In genomic region chr19:55100227-55101140, GRCm38 (mm10) we compare ENCODE assay signal across 7 mouse cellular contexts. TPM values are rescaled to one million over a fixed set of nuclear protein-coding genes. Genes with fewer than 3 reads are reported as not detected.
DNase-seq lines count a peak whose midpoint lies in the region; ATAC-seq and TF ChIP-seq lines count a peak whose summit lies in the region.

No protein-coding gene starts in this region.

- TF ChIP-seq POLR2A in CH12.LX (IDR thresholded peaks at IDR 0.05; ENCODE audit: low read depth, low read length): no peak

- DNase-seq in 416B (ENCODE audit: low read depth): peak; percentile 11
- DNase-seq in CH12.LX (ENCODE audit: extremely low read depth): no peak
- DNase-seq in forebrain, postnatal 0 days: no peak
- DNase-seq in spleen, postnatal 10 days (ENCODE audit: low spot score in 2 of 2): no peak
- DNase-seq in gastrocnemius, postnatal 25 days: no peak
- no peak for DNase-seq in embryo, embryonic 11 days

- dilution Hi-C loops in CH12.LX (cut with MboI; ENCODE audit: extremely low pct_ligation_motif_present, extremely low pct_unique_long_range_greater_than_20kb, low sequenced_read_pairs): no loop called here

- 80% methylated on average over 2 of the region's 2 CpGs for WGBS in forebrain, postnatal 0 days
- WGBS in liver, embryonic 16.5 days (ENCODE audit: insufficient replicate concordance): 52% methylated on average over 2 of the region's 2 CpGs

- peak overlapping the region; percentile 73 for H3K4me2 ChIP-seq in CH12.LX (ENCODE audit: insufficient read depth, low read depth, poor library complexity, severe bottlenecking)
- H3K4me2 ChIP-seq in forebrain, postnatal 0 days (ENCODE audit: low read depth): peak overlapping the region; percentile 92
- peak overlapping the region; percentile 84 for H3K4me2 ChIP-seq in liver, embryonic 16.5 days (ENCODE audit: low read depth, low read length)

- ATAC-seq in forebrain, postnatal 0 days: no peak
- no peak for ATAC-seq in liver, embryonic 16.5 days (ENCODE audit: low read depth)

- no peaks in the 10 kb centered on the region for H3K79me2 ChIP-seq in CH12.LX (replicated peaks; ENCODE audit: control insufficient read depth, extremely low read depth, insufficient read depth, poor library complexity, severe bottlenecking)

- TF ChIP-seq CTCF in CH12.LX (conservative IDR thresholded peaks at IDR 0.05 in 1 of 2, IDR thresholded peaks at IDR 0.05 in 1 of 2; ENCODE audit: low read depth in 2 of 2, low read length in 2 of 2): no peak
- TF ChIP-seq CTCF in forebrain, postnatal 0 days (IDR thresholded peaks at IDR 0.05; ENCODE audit: low read depth): no peak

- H3K9ac ChIP-seq in CH12.LX (ENCODE audit: insufficient read depth, low read depth): peak overlapping the region; percentile 58
- peak overlapping the region; percentile 74 for H3K9ac ChIP-seq in forebrain, postnatal 0 days
- peak overlapping the region; percentile 69; the same call in 1 of the 2 replicates for H3K9ac ChIP-seq in liver, embryonic 16.5 days (ENCODE audit: low read depth, low read length)

- no peaks in the 10 kb centered on the region for H3K9me3 ChIP-seq in CH12.LX (replicated peaks; ENCODE audit: low read length)
- no peaks in the 10 kb centered on the region for H3K9me3 ChIP-seq in forebrain, postnatal 0 days (ENCODE audit: low read length)
- H3K9me3 ChIP-seq in liver, embryonic 16.5 days (replicated peaks; ENCODE audit: control insufficient read depth, low read length): no peaks in the 10 kb centered on the region

- H3K36me3 ChIP-seq in CH12.LX (replicated peaks in 1 of 2; ENCODE audit: control insufficient read depth in 1 of 2, insufficient read depth in 1 of 2, low read length in 1 of 2): peaks cover 2 to 13% of the 10 kb centered on the region in 2 experiments
- peaks cover 6% of the 10 kb centered on the region for H3K36me3 ChIP-seq in forebrain, postnatal 0 days (ENCODE audit: insufficient read depth)
- no peaks in the 10 kb centered on the region; the same call in 1 of the 2 replicates for H3K36me3 ChIP-seq in liver, embryonic 16.5 days (ENCODE audit: control insufficient read depth, insufficient read depth)

- H3K27ac ChIP-seq in CH12.LX (ENCODE audit: insufficient read depth, low read depth): no peak overlapping the region
- peak overlapping the region; percentile 87; the same call in 1 of the 2 replicates for H3K27ac ChIP-seq in forebrain, postnatal 0 days (ENCODE audit: low read depth, low read length)
- no peak overlapping the region for H3K27ac ChIP-seq in liver, embryonic 16.5 days (ENCODE audit: low read length)

- in situ Hi-C loops in CH12.LX (cut with MboI; ENCODE audit: low pct_ligation_motif_present, low pct_unique_long_range_greater_than_20kb, low sequenced_read_pairs): loop anchor here (5.0 kb wide), 1 partner anchor 37 kb away; no protein-coding TSS in a partner anchor

- TF ChIP-seq EP300 in CH12.LX (IDR thresholded peaks at IDR 0.05; ENCODE audit: low read length): no peak

- H3K4me1 ChIP-seq in CH12.LX (ENCODE audit: control insufficient read depth in 1 of 2, insufficient read depth in 2 of 2): peaks cover 2 to 18% of the 10 kb centered on the region in 2 experiments; a peak in 2 of 4 replicates
- H3K4me1 ChIP-seq in forebrain, postnatal 0 days (ENCODE audit: insufficient read depth): 0 out of 2 replicates have a peak, but pooled peaks cover 9% of the 10 kb centered on the region
- peaks cover 27% of the 10 kb centered on the region for H3K4me1 ChIP-seq in liver, embryonic 16.5 days (ENCODE audit: control insufficient read depth, low read depth, low read length)

- TF ChIP-seq RAD21 in CH12.LX (IDR thresholded peaks at IDR 0.05; ENCODE audit: low read depth, low read length): no peak

- peaks cover 3% of the 10 kb centered on the region for H3K27me3 ChIP-seq in CH12.LX (replicated peaks)
- no peaks in the 10 kb centered on the region for H3K27me3 ChIP-seq in forebrain, postnatal 0 days (ENCODE audit: insufficient read depth, low read length)
- no peaks in the 10 kb centered on the region for H3K27me3 ChIP-seq in liver, embryonic 16.5 days (ENCODE audit: control insufficient read depth, insufficient read depth, low read depth, low read length)

- peak overlapping the region; percentile 91 to 99 (median 98) for H3K4me3 ChIP-seq in CH12.LX (replicated peaks in 1 of 3; ENCODE audit: low read depth in 2 of 3, low read length in 2 of 3, poor library complexity in 1 of 3)
- H3K4me3 ChIP-seq in forebrain, postnatal 0 days (ENCODE audit: low read depth, low read length): peak overlapping the region; percentile 73
- peak overlapping the region; percentile 69 for H3K4me3 ChIP-seq in liver, embryonic 16.5 days (ENCODE audit: low read depth, low read length)

TF ChIP-seq in CH12.LX, 34 proteins besides CTCF, POLR2A, EP300 and RAD21:
- TF ChIP-seq UBTF (IDR thresholded peaks at IDR 0.05; ENCODE audit: low read depth, low read length) (no peak), MAX (IDR thresholded peaks at IDR 0.05; ENCODE audit: low read length) (no peak), TCF12 (IDR thresholded peaks at IDR 0.05; ENCODE audit: low read depth, low read length) (no peak), MAZ (IDR thresholded peaks at IDR 0.05; ENCODE audit: low read depth, low read length) (no peak), ZC3H11A (IDR thresholded peaks at IDR 0.05; ENCODE audit: low read depth, low read length) (no peak), MYC (IDR thresholded peaks at IDR 0.05; ENCODE audit: low read depth, low read length) (no peak), MEF2A (IDR thresholded peaks at IDR 0.05; ENCODE audit: borderline replicate concordance, low read depth, low read length) (no peak), JUND (conservative IDR thresholded peaks at IDR 0.05; ENCODE audit: low read depth, low read length) (no peak), E2F4 (IDR thresholded peaks at IDR 0.05; ENCODE audit: insufficient replicate concordance, low read depth, low read length) (no peak), CHD1 (IDR thresholded peaks at IDR 0.05; ENCODE audit: low read depth, low read length) (no peak), NELFE (IDR thresholded peaks at IDR 0.05; ENCODE audit: low read depth, low read length) (no peak)

RNA-seq across cellular contexts. Expression of gene Gpam, which starts 26.6 kb away (rescaled TPM):
- total RNA-seq in CH12.LX (2012; rRNA removed) (11.1 and 12.3 TPM in 2 replicates), CH12.LX (2014; rRNA removed) (12.5 and 12.9 TPM in 2 replicates)
- 8.2 and 8.8 TPM in 2 replicates for polyA plus RNA-seq in CH12.LX (2012; ENCODE audit: insufficient read length, low read depth)
- 58.6 and 61.4 TPM in 2 replicates for total RNA-seq in forebrain, postnatal 0 days (2014; rRNA removed)
- 15.8 and 20.6 TPM in 2 replicates for polyA plus RNA-seq in forebrain, postnatal 0 days (2015; fragmentation: Nextera tagmentation; extraction: Ambion mirVana)
- polyA plus RNA-seq in liver, embryonic 16.5 days (2015; fragmentation: Nextera tagmentation; extraction: Ambion mirVana): 43.3 and 45.2 TPM in 2 replicates
- 100 to 1,000 TPM in 1 of 2 experiments, 10 to 100 TPM in 1; 84.0 to 124 TPM for total RNA-seq in gastrocnemius, postnatal 25 days (2021)
